Mouse (Mus musculus): ENCODE measurements at regions not wholly inside any gene's neighbourhood (a gene's known extent, or its start where the extent isn't known, plus 50 kb on each side); places are given as distances from the start of the nearest gene placed in this dataset.

GRCm38 (mm10) chr15:52783940-52784339 is 1100.8 kb upstream of the Gm7489 start:
- Histone ChIP-seq H3K4me3 (no peak overlapping the region), H3ac (ENCODE audit: control insufficient read depth, insufficient read length) (no peak overlapping the region), H3K36me3 (ENCODE audit: control insufficient read depth, insufficient read depth) (no peaks in the 10 kb centered on the region), H3K4me2 (ENCODE audit: low read depth) (no peak overlapping the region), H3K79me2 (ENCODE audit: control insufficient read depth, insufficient read depth) (no peaks in the 10 kb centered on the region), H3K27me3 (ENCODE audit: control insufficient read depth, insufficient read depth, insufficient read length) (no peaks in the 10 kb centered on the region)
- TF ChIP-seq CEBPB (IDR thresholded peaks at IDR 0.05; ENCODE audit: insufficient read depth, poor library complexity, severe bottlenecking) (no peak), MAX (IDR thresholded peaks at IDR 0.05; ENCODE audit: low read depth) (no peak), TCF3 (IDR thresholded peaks at IDR 0.05; ENCODE audit: insufficient read length, low read depth) (no peak), MYOG (IDR thresholded peaks at IDR 0.05; ENCODE audit: control insufficient read depth in 1 of 3, insufficient read depth in 1 of 3, insufficient read length in 2 of 3, low read depth in 2 of 3) (no peak), REST (IDR thresholded peaks at IDR 0.05; ENCODE audit: insufficient read depth, insufficient read length) (no peak), POLR2AphosphoS2 (IDR thresholded peaks at IDR 0.05; ENCODE audit: insufficient read length, low read depth) (no peak), USF1 (IDR thresholded peaks at IDR 0.05; ENCODE audit: low read depth) (no peak)

- no peaks in the 10 kb centered on the region for H3K36me3 ChIP-seq (ENCODE audit: control insufficient read depth, insufficient read depth)
- H3K4me2 ChIP-seq (ENCODE audit: low read depth): no peak overlapping the region
- H3K79me2 ChIP-seq (ENCODE audit: control insufficient read depth, insufficient read depth): no peaks in the 10 kb centered on the region
- no peak overlapping the region for H3ac ChIP-seq (ENCODE audit: control insufficient read depth, insufficient read length)
- H3K27me3 ChIP-seq (ENCODE audit: control insufficient read depth, insufficient read depth, insufficient read length): no peaks in the 10 kb centered on the region
- TF ChIP-seq SRF (IDR thresholded peaks at IDR 0.05; ENCODE audit: control insufficient read depth, insufficient read length, low read depth): no peak
- no peak overlapping the region for H3K4me3 ChIP-seq
Observed at GRCm38 (mm10) chr15:52785196-52785595, 1099.5 kb upstream of the Gm7489 start.

GRCm38 (mm10) chr15:52785976-52786375 is 1098.7 kb upstream of the Gm7489 start:
- Histone ChIP-seq H3K36me3 (ENCODE audit: control insufficient read depth, insufficient read depth) (no peaks in the 10 kb centered on the region), H3K27me3 (ENCODE audit: control insufficient read depth, insufficient read depth, insufficient read length) (no peaks in the 10 kb centered on the region), H3K79me2 (ENCODE audit: control insufficient read depth, insufficient read depth) (no peaks in the 10 kb centered on the region), H3K4me3 (no peak overlapping the region), H3K4me2 (ENCODE audit: low read depth) (no peak overlapping the region), H3ac (ENCODE audit: control insufficient read depth, insufficient read length) (no peak overlapping the region)
- TF ChIP-seq E2F4 (IDR thresholded peaks at IDR 0.05; ENCODE audit: insufficient read depth): no peak

- Histone ChIP-seq H3K79me2 (ENCODE audit: control insufficient read depth, insufficient read depth) (no peaks in the 10 kb centered on the region), H3K36me3 (ENCODE audit: control insufficient read depth, insufficient read depth) (no peaks in the 10 kb centered on the region), H3K27me3 (ENCODE audit: control insufficient read depth, insufficient read depth, insufficient read length) (no peaks in the 10 kb centered on the region), H3K4me2 (ENCODE audit: low read depth) (no peak overlapping the region), H3K4me3 (no peak overlapping the region), H3ac (ENCODE audit: control insufficient read depth, insufficient read length) (no peak overlapping the region)
- TF ChIP-seq REST (IDR thresholded peaks at IDR 0.05; ENCODE audit: insufficient read depth, insufficient read length) (no peak), MYOD1 (IDR thresholded peaks at IDR 0.05; ENCODE audit: control insufficient read depth in 1 of 3, insufficient read length in 2 of 3, low read depth in 2 of 3) (no peak), POLR2A (IDR thresholded peaks at IDR 0.05; ENCODE audit: insufficient read length, low read depth) (no peak), CEBPB (IDR thresholded peaks at IDR 0.05; ENCODE audit: insufficient read depth, poor library complexity, severe bottlenecking) (no peak), USF1 (IDR thresholded peaks at IDR 0.05; ENCODE audit: low read depth) (no peak), TCF3 (IDR thresholded peaks at IDR 0.05; ENCODE audit: insufficient read length, low read depth) (no peak), MAX (IDR thresholded peaks at IDR 0.05; ENCODE audit: low read depth) (no peak), TCF12 (IDR thresholded peaks at IDR 0.05; ENCODE audit: insufficient read depth, poor library complexity, severe bottlenecking) (no peak), POLR2AphosphoS2 (IDR thresholded peaks at IDR 0.05; ENCODE audit: insufficient read length, low read depth) (no peak), SRF (IDR thresholded peaks at IDR 0.05; ENCODE audit: control insufficient read depth, insufficient read length, low read depth) (no peak), E2F4 (IDR thresholded peaks at IDR 0.05; ENCODE audit: insufficient read depth) (no peak), MYOG (IDR thresholded peaks at IDR 0.05; ENCODE audit: control insufficient read depth in 1 of 3, insufficient read depth in 1 of 3, insufficient read length in 2 of 3, low read depth in 2 of 3) (no peak)
Observed at GRCm38 (mm10) chr15:52805479-52806199, 1079.1 kb upstream of the Gm7489 start.

GRCm38 (mm10) chr15:52808622-52809021 is 1076.1 kb upstream of the Gm7489 start:
- H3K79me2 ChIP-seq (ENCODE audit: control insufficient read depth, insufficient read depth): no peaks in the 10 kb centered on the region
- TF ChIP-seq USF1 (IDR thresholded peaks at IDR 0.05; ENCODE audit: low read depth) (no peak), REST (IDR thresholded peaks at IDR 0.05; ENCODE audit: insufficient read depth, insufficient read length) (no peak), POLR2AphosphoS2 (IDR thresholded peaks at IDR 0.05; ENCODE audit: insufficient read length, low read depth) (no peak), E2F4 (IDR thresholded peaks at IDR 0.05; ENCODE audit: insufficient read depth) (no peak), MAX (IDR thresholded peaks at IDR 0.05; ENCODE audit: low read depth) (no peak), MYOG (IDR thresholded peaks at IDR 0.05; ENCODE audit: control insufficient read depth in 1 of 3, insufficient read depth in 1 of 3, insufficient read length in 2 of 3, low read depth in 2 of 3) (no peak), TCF3 (IDR thresholded peaks at IDR 0.05; ENCODE audit: insufficient read length, low read depth) (no peak), MYOD1 (IDR thresholded peaks at IDR 0.05; ENCODE audit: control insufficient read depth in 1 of 3, insufficient read length in 2 of 3, low read depth in 2 of 3) (no peak), CEBPB (IDR thresholded peaks at IDR 0.05; ENCODE audit: insufficient read depth, poor library complexity, severe bottlenecking) (no peak), POLR2A (IDR thresholded peaks at IDR 0.05; ENCODE audit: insufficient read length, low read depth) (no peak)
- H3K4me2 ChIP-seq (ENCODE audit: low read depth): no peak overlapping the region
- H3ac ChIP-seq (ENCODE audit: control insufficient read depth, insufficient read length): no peak overlapping the region
- H3K36me3 ChIP-seq (ENCODE audit: control insufficient read depth, insufficient read depth): no peaks in the 10 kb centered on the region
- no peak overlapping the region for H3K4me3 ChIP-seq
- H3K27me3 ChIP-seq (ENCODE audit: control insufficient read depth, insufficient read depth, insufficient read length): no peaks in the 10 kb centered on the region
